Mouse (Mus musculus) heart, embryonic 14.5 days (tissue): Measurements from ENCODE around the gene A1bg. TPM values are rescaled to one million over a fixed set of nuclear protein-coding genes. Genes with fewer than 3 reads are reported as not detected.

Source experiments
- ATAC-seq: fragments of 200-750 bp; cut with Nextera tagmentation; 2 replicates; pipeline ENCODE4 v1.8.0; 2017; ENCODE audit warnings: low read depth, moderate TSS enrichment; ENCODE audit not compliant: insufficient number of reproducible peaks, insufficient read depth, low FRiP score
- H3K27ac ChIP-seq, 2 experiments: fragments of 200-500 bp in 1 of 2; fragments of 300-500 bp in 1 of 2; sonication (generic) in 1 of 2; replicated peaks in 1 of 2; 2 replicates each; pipeline ENCODE4 v1.5.1; 2012 to 2014; ENCODE audit warnings: low read depth in 2 of 2, low read length in 2 of 2, control low read depth in 1 of 2, mild to moderate bottlenecking in 1 of 2, mixed read lengths in 1 of 2; ENCODE audit not compliant: control insufficient read depth in 1 of 2, insufficient read depth in 1 of 2
- H3K27me3 ChIP-seq: fragments of 300-500 bp; sonication (generic); 2 replicates; pipeline ENCODE4 v1.6.1; 2014; ENCODE audit warnings: mild to moderate bottlenecking, low read length, control low read depth; ENCODE audit not compliant: control insufficient read depth, insufficient read depth
- H3K36me3 ChIP-seq: fragments of 300-500 bp; sonication (generic); 2 replicates; pipeline ENCODE4 v1.6.1; 2014; ENCODE audit warnings: mild to moderate bottlenecking, control low read depth, low read length, mixed read lengths; ENCODE audit not compliant: control insufficient read depth, insufficient read depth
- H3K4me1 ChIP-seq, 2 experiments: fragments of 200-500 bp in 1 of 2; fragments of 300-500 bp in 1 of 2; sonication (generic) in 1 of 2; 2 replicates each; pipeline ENCODE4 v1.6.1; 2012 to 2014; ENCODE audit warnings: low read length in 2 of 2, control low read depth in 1 of 2, mixed read lengths in 1 of 2; ENCODE audit not compliant: control insufficient read depth in 2 of 2, insufficient read depth in 2 of 2
- H3K4me2 ChIP-seq: fragments of 300-500 bp; sonication (generic); 2 replicates; pipeline ENCODE4 v1.6.1; 2014; ENCODE audit warnings: mild to moderate bottlenecking, low read length
- H3K4me3 ChIP-seq, 2 experiments: fragments of 200-500 bp in 1 of 2; fragments of 300-500 bp in 1 of 2; sonication (generic) in 1 of 2; 2 replicates each; pipeline ENCODE4 v1.5.1; 2012 to 2014; ENCODE audit warnings: low read length in 2 of 2, mild to moderate bottlenecking in 2 of 2, control low read depth in 1 of 2, low read depth in 1 of 2, moderate library complexity in 1 of 2; ENCODE audit not compliant: control insufficient read depth in 1 of 2, insufficient read depth in 1 of 2
- H3K9ac ChIP-seq: fragments of 300-500 bp; sonication (generic); 2 replicates; pipeline ENCODE4 v1.6.1; 2014; ENCODE audit warnings: mild to moderate bottlenecking, low read length
- H3K9me3 ChIP-seq: fragments of 300-500 bp; sonication (generic); 2 replicates; pipeline ENCODE4 v1.6.1; 2016; ENCODE audit warnings: low read length, control low read depth; ENCODE audit not compliant: control insufficient read depth
- WGBS: fragments of 180-500 bp; shearing (Covaris S2); extraction: QIAGEN DNeasy Blood & Tissue Kit; methylation state at CpG from one replicate; pipeline ENCODE4 v1.1.7; 2014; 5-methylcytosine and 5-hydroxymethylcytosine counted together
- polyA plus RNA-seq: library from polyadenylated mRNA; unstranded; fragments of >200 nt; fragmentation: Nextera tagmentation; extraction: Ambion mirVana; gene quantifications from 2 replicates; pipeline ENCODE4 v1.2.1, GENCODE M21; 2014

The A1bg gene
- polyA plus RNA-seq, 1 experiment from 2014 or later, result not detected

- ATAC-seq, result no peak
- no peak overlapping the region for H3K9ac ChIP-seq
- 60% methylated on average over 3 of the region's 3 CpGs for WGBS
These were observed 74.2 kb downstream of the A1bg start for GRCm38 (mm10) chr15:60848630-60849029.

More at GRCm38 (mm10) chr15:60848630-60849029, 74.2 kb downstream of the A1bg start:
- H3K4me3 ChIP-seq, result no peak overlapping the region
- no peak overlapping the region for H3K4me2 ChIP-seq
- H3K36me3 ChIP-seq, result no peaks in the 10 kb centered on the region
- no peak overlapping the region for H3K27ac ChIP-seq
- H3K9me3 ChIP-seq, result no peaks in the 10 kb centered on the region
- H3K4me1 ChIP-seq, result peaks cover 10 to 14% of the 10 kb centered on the region in 2 experiments; a peak in 3 of 4 replicates
- H3K27me3 ChIP-seq, result no peaks in the 10 kb centered on the region

Other genes starting within 250 kb of the A1bg start
- 4.2 and 5.9 TPM in 2 replicates for gene Fam84b, start 69.2 kb downstream of the A1bg start, polyA plus RNA-seq